Mouse (Mus musculus) MEL (cell line): ENCODE data around the gene Psmb11.

ENCODE experiments used
- CHD1 ChIP-seq: IDR thresholded peaks from 2 replicates; pipeline ENCODE4 v1.6.1; 2012; ENCODE audit warnings: low read depth, mild to moderate bottlenecking, inconsistent platforms, low read length, improper control_type of control experiment
- CTCF ChIP-seq, 3 experiments: IDR thresholded peaks in 2 of 3; conservative IDR thresholded peaks in 1 of 3; 2 replicates each; pipeline ENCODE4 v1.5.1; 2011 to 2012; ENCODE audit warnings: low read length in 3 of 3, low read depth in 2 of 3, mild to moderate bottlenecking in 2 of 3, improper control_type of control experiment in 1 of 3, inconsistent platforms in 1 of 3, mixed read lengths in 1 of 3, moderate library complexity in 1 of 3; ENCODE audit not compliant: control insufficient read depth in 1 of 3, insufficient read depth in 1 of 3, poor library complexity in 1 of 3, severe bottlenecking in 1 of 3
- E2F4 ChIP-seq: IDR thresholded peaks from 2 replicates; pipeline ENCODE4 v1.6.1; 2011; ENCODE audit warnings: low read depth, low read length, improper control_type of control experiment, borderline replicate concordance
- MYC ChIP-seq: IDR thresholded peaks from 2 replicates; pipeline ENCODE4 v1.6.1; 2011; ENCODE audit warnings: low read depth, mild to moderate bottlenecking, low read length, improper control_type of control experiment, moderate library complexity
- NELFE ChIP-seq: IDR thresholded peaks from 2 replicates; pipeline ENCODE4 v1.6.1; 2011; ENCODE audit warnings: low read depth, low read length, improper control_type of control experiment
- POLR2A ChIP-seq, 2 experiments: IDR thresholded peaks; 2 replicates each; pipeline ENCODE4 v1.6.1; 2011 to 2012; ENCODE audit warnings: low read length in 2 of 2, mild to moderate bottlenecking in 2 of 2, control low read depth in 1 of 2, improper control_type of control experiment in 1 of 2, low read depth in 1 of 2, moderate library complexity in 1 of 2; ENCODE audit not compliant: control insufficient read depth in 1 of 2, insufficient read depth in 1 of 2, poor library complexity in 1 of 2
- POLR2AphosphoS5 ChIP-seq: IDR thresholded peaks from 2 replicates; pipeline ENCODE4 v1.6.1; 2012; ENCODE audit warnings: low read depth, borderline replicate concordance, mild to moderate bottlenecking, inconsistent platforms, low read length, moderate library complexity, mixed read lengths
- SMC3 ChIP-seq: IDR thresholded peaks from 2 replicates; pipeline ENCODE4 v1.6.1; 2011; ENCODE audit warnings: low read depth, low read length, improper control_type of control experiment
- TBP ChIP-seq: IDR thresholded peaks from 2 replicates; pipeline ENCODE4 v1.8.0; 2011; ENCODE audit warnings: low read depth, low read length, improper control_type of control experiment
- TCF12 ChIP-seq: IDR thresholded peaks from 2 replicates; pipeline ENCODE4 v1.6.1; 2014; ENCODE audit warnings: low read depth, mild to moderate bottlenecking, inconsistent platforms, low read length, improper control_type of control experiment, moderate library complexity
- ZC3H11A ChIP-seq: IDR thresholded peaks from 2 replicates; pipeline ENCODE4 v1.6.1; 2012; ENCODE audit warnings: low read depth, mild to moderate bottlenecking, inconsistent platforms, low read length, improper control_type of control experiment

DNA sequence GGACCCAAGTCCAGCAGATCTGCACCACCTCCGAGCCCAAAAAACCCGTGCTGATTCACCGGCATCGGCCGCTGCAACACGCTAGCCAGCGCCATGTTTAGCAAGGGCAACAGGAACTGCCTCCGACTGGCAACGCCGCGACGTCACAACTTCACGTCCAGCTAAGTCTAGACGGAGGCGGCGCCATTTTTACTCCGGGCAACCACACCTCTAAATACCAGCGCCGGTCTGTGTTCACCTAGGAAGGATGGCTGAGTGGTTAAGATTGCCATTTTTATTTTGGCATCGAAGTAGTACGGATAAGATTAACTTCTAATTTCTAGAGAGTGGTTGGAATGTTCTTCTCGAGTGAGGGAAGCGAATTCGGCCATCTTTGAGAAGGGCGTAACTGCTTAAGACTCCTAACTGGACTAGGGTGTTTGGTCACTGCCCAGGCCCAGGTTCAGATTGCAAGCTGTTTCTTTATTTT lies 3.3 kb upstream of the Psmb11 start, which contains the start of gene Psmb5:
- TF ChIP-seq POLR2A (IDR thresholded peaks at IDR 0.05; ENCODE audit: control insufficient read depth in 1 of 2, insufficient read depth in 1 of 2, low read depth in 1 of 2, low read length in 2 of 2, poor library complexity in 1 of 2) (peak in 1 of 2 experiments; percentile 77; a peak in 3 of 4 replicates), ZC3H11A (no peak), TBP (peak; percentile 70), CTCF (IDR thresholded peaks at IDR 0.05 in 2 of 3, conservative IDR thresholded peaks at IDR 0.05 in 1 of 3; ENCODE audit: control insufficient read depth in 1 of 3, insufficient read depth in 1 of 3, low read depth in 2 of 3, low read length in 3 of 3, poor library complexity in 1 of 3, severe bottlenecking in 1 of 3) (no peak), MYC (no peak), TCF12 (peak; percentile 33; the same call in 1 of the 2 replicates), SMC3 (no peak), NELFE (peak; percentile 68), POLR2AphosphoS5 (no peak), CHD1 (no peak), E2F4 (no peak)
